Mouse (Mus musculus) monocyte, adult 5-6 weeks (primary cell): Measurements from ENCODE around the gene Sult1c2. TPM values are rescaled to one million over a fixed set of nuclear protein-coding genes. Genes with fewer than 3 reads are reported as not detected.
"Not testable (repeated sequence)": the region's sequence is repeated elsewhere in the genome, so short reads cannot be mapped to it uniquely, and the experiment has no call there.

ENCODE experiments used
- ATAC-seq: fragments of 153-309, 156-312 bp; replicated peaks from 2 replicates; pipeline ENCODE4 v1.8.0; 2017; ENCODE audit warnings: mild to moderate bottlenecking; ENCODE audit not compliant: low TSS enrichment, insufficient number of reproducible peaks, severe bottlenecking, poor library complexity, low FRiP score
- total RNA-seq: library from RNA; stranded (forward); fragments of 200-1000, 200-491, 200-594 nt; gene quantifications from 3 replicates; pipeline ENCODE4 v1.2.3, GENCODE M21; 2017

Gene Sult1c2
- total RNA-seq, result not detected in 3 replicates

- no peak for ATAC-seq
Measured at GRCm38 (mm10) chr17:53846206-53846605, at the start of gene Sult1c2. Gene Sult1c2, minus strand, starts transcription at chr17:53846339.

- not testable (repeated sequence) for ATAC-seq
Measured at GRCm38 (mm10) chr17:53879006-53879675, 33.0 kb upstream of the Sult1c2 start.

- ATAC-seq, result no peak
Measured at GRCm38 (mm10) chr17:53874433-53874832, 28.3 kb upstream of the Sult1c2 start.

- no peak for ATAC-seq
Measured at GRCm38 (mm10) chr17:53872192-53872591, 26.1 kb upstream of the Sult1c2 start.

- no peak for ATAC-seq
Measured at GRCm38 (mm10) chr17:53869931-53870330, 23.8 kb upstream of the Sult1c2 start.

- ATAC-seq, result no peak
Measured at GRCm38 (mm10) chr17:53865260-53865955, 19.3 kb upstream of the Sult1c2 start.

- no peak for ATAC-seq
Measured at GRCm38 (mm10) chr17:53860548-53860947, 14.4 kb upstream of the Sult1c2 start.

GRCm38 (mm10) chr17:53854992-53855391, 8.9 kb upstream of the Sult1c2 start:
- ATAC-seq, result no peak

GRCm38 (mm10) chr17:53845796-53846195, 343 bp downstream of the Sult1c2 start:
- no peak for ATAC-seq

GRCm38 (mm10) chr17:53833366-53833765, 12.8 kb downstream of the Sult1c2 start:
- ATAC-seq, result no peak

- not testable (repeated sequence) for ATAC-seq
Measured at GRCm38 (mm10) chr17:53803974-53804373, 42.2 kb downstream of the Sult1c2 start.

- ATAC-seq, result no peak
Measured at GRCm38 (mm10) chr17:53783381-53783780, 62.8 kb downstream of the Sult1c2 start.

Other genes with a start within 250 kb of the Sult1c2 start
- 0.11 to 1.8 TPM (median 0.29 TPM) in 3 replicates for gene Sgo1, start 157.0 kb downstream of the Sult1c2 start, total RNA-seq
- gene Sult1c1, start 144.3 kb upstream of the Sult1c2 start, total RNA-seq, result not detected in 3 replicates